Mouse (Mus musculus) heart, embryonic 14.5 days (tissue): ENCODE results near the gene Eif3m. TPM values are rescaled to one million over a fixed set of nuclear protein-coding genes. Genes with fewer than 3 reads are reported as not detected.

Experiments
- ATAC-seq: fragments of 200-750 bp; cut with Nextera tagmentation; 2 replicates; pipeline ENCODE4 v1.8.0; 2017; ENCODE audit warnings: low read depth, moderate TSS enrichment; ENCODE audit not compliant: insufficient number of reproducible peaks, insufficient read depth, low FRiP score
- H3K27ac ChIP-seq, 2 experiments: fragments of 200-500 bp in 1 of 2; fragments of 300-500 bp in 1 of 2; sonication (generic) in 1 of 2; replicated peaks in 1 of 2; 2 replicates each; pipeline ENCODE4 v1.5.1; 2012 to 2014; ENCODE audit warnings: low read depth in 2 of 2, low read length in 2 of 2, control low read depth in 1 of 2, mild to moderate bottlenecking in 1 of 2, mixed read lengths in 1 of 2; ENCODE audit not compliant: control insufficient read depth in 1 of 2, insufficient read depth in 1 of 2
- H3K27me3 ChIP-seq: fragments of 300-500 bp; sonication (generic); 2 replicates; pipeline ENCODE4 v1.6.1; 2014; ENCODE audit warnings: mild to moderate bottlenecking, low read length, control low read depth; ENCODE audit not compliant: control insufficient read depth, insufficient read depth
- H3K36me3 ChIP-seq: fragments of 300-500 bp; sonication (generic); 2 replicates; pipeline ENCODE4 v1.6.1; 2014; ENCODE audit warnings: mild to moderate bottlenecking, control low read depth, low read length, mixed read lengths; ENCODE audit not compliant: control insufficient read depth, insufficient read depth
- H3K4me1 ChIP-seq, 2 experiments: fragments of 200-500 bp in 1 of 2; fragments of 300-500 bp in 1 of 2; sonication (generic) in 1 of 2; 2 replicates each; pipeline ENCODE4 v1.6.1; 2012 to 2014; ENCODE audit warnings: low read length in 2 of 2, control low read depth in 1 of 2, mixed read lengths in 1 of 2; ENCODE audit not compliant: control insufficient read depth in 2 of 2, insufficient read depth in 2 of 2
- H3K4me2 ChIP-seq: fragments of 300-500 bp; sonication (generic); 2 replicates; pipeline ENCODE4 v1.6.1; 2014; ENCODE audit warnings: mild to moderate bottlenecking, low read length
- H3K4me3 ChIP-seq, 2 experiments: fragments of 200-500 bp in 1 of 2; fragments of 300-500 bp in 1 of 2; sonication (generic) in 1 of 2; 2 replicates each; pipeline ENCODE4 v1.5.1; 2012 to 2014; ENCODE audit warnings: low read length in 2 of 2, mild to moderate bottlenecking in 2 of 2, control low read depth in 1 of 2, low read depth in 1 of 2, moderate library complexity in 1 of 2; ENCODE audit not compliant: control insufficient read depth in 1 of 2, insufficient read depth in 1 of 2
- H3K9ac ChIP-seq: fragments of 300-500 bp; sonication (generic); 2 replicates; pipeline ENCODE4 v1.6.1; 2014; ENCODE audit warnings: mild to moderate bottlenecking, low read length
- H3K9me3 ChIP-seq: fragments of 300-500 bp; sonication (generic); 2 replicates; pipeline ENCODE4 v1.6.1; 2016; ENCODE audit warnings: low read length, control low read depth; ENCODE audit not compliant: control insufficient read depth
- WGBS: fragments of 180-500 bp; shearing (Covaris S2); extraction: QIAGEN DNeasy Blood & Tissue Kit; methylation state at CpG from one replicate; pipeline ENCODE4 v1.1.7; 2014; 5-methylcytosine and 5-hydroxymethylcytosine counted together
- polyA plus RNA-seq: library from polyadenylated mRNA; unstranded; fragments of >200 nt; fragmentation: Nextera tagmentation; extraction: Ambion mirVana; gene quantifications from 2 replicates; pipeline ENCODE4 v1.2.1, GENCODE M21; 2014

Eif3m gene
- polyA plus RNA-seq, 1 experiment from 2014 or later, result 243 TPM

- 70% methylated on average over 7 of the region's 7 CpGs for WGBS
Measured at GRCm38 (mm10) chr2:105037956-105038569, 21.2 kb upstream of the Eif3m start.

GRCm38 (mm10) chr2:105036401-105037070 is 19.7 kb upstream of the Eif3m start:
- ATAC-seq, result no peak
- Histone ChIP-seq H3K9ac (no peak overlapping the region), H3K27me3 (no peaks in the 10 kb centered on the region), H3K4me3 (no peak overlapping the region), H3K27ac (no peak overlapping the region), H3K9me3 (no peaks in the 10 kb centered on the region), H3K4me1 (0 out of 4 replicates have a peak, but pooled peaks cover 0 to 3% of the 10 kb centered on the region in 2 experiments), H3K4me2 (no peak overlapping the region), H3K36me3 (no peaks in the 10 kb centered on the region)
- 80% methylated on average over 11 of the region's 11 CpGs for WGBS

More at GRCm38 (mm10) chr2:105037956-105038569, 21.2 kb upstream of the Eif3m start:
- Histone ChIP-seq H3K9ac (no peak overlapping the region), H3K27me3 (no peaks in the 10 kb centered on the region), H3K4me2 (no peak overlapping the region), H3K36me3 (no peaks in the 10 kb centered on the region), H3K27ac (no peak overlapping the region), H3K9me3 (no peaks in the 10 kb centered on the region), H3K4me3 (no peak overlapping the region), H3K4me1 (0 out of 4 replicates have a peak, but pooled peaks cover 0 to 3% of the 10 kb centered on the region in 2 experiments)
- no peak for ATAC-seq

GRCm38 (mm10) chr2:105035985-105036384 is 19.1 kb upstream of the Eif3m start:
- H3K4me1 ChIP-seq, result 0 out of 4 replicates have a peak, but pooled peaks cover 0 to 3% of the 10 kb centered on the region in 2 experiments
- H3K4me2 ChIP-seq, result no peak overlapping the region
- no peaks in the 10 kb centered on the region for H3K27me3 ChIP-seq
- no peak overlapping the region for H3K4me3 ChIP-seq
- H3K9ac ChIP-seq, result no peak overlapping the region
- H3K9me3 ChIP-seq, result no peaks in the 10 kb centered on the region
- H3K36me3 ChIP-seq, result no peaks in the 10 kb centered on the region
- no peak for ATAC-seq
- 52% methylated on average over 11 of the region's 11 CpGs for WGBS
- H3K27ac ChIP-seq, result no peak overlapping the region

- H3K4me3 ChIP-seq, result no peak overlapping the region
- H3K4me1 ChIP-seq, result 0 out of 4 replicates have a peak, but pooled peaks cover 0 to 3% of the 10 kb centered on the region in 2 experiments
- no peak overlapping the region for H3K27ac ChIP-seq
- ATAC-seq, result no peak
- H3K4me2 ChIP-seq, result no peak overlapping the region
- H3K9ac ChIP-seq, result no peak overlapping the region
- no peaks in the 10 kb centered on the region for H3K9me3 ChIP-seq
- 85% methylated on average over 3 of the region's 3 CpGs for WGBS
- no peaks in the 10 kb centered on the region for H3K36me3 ChIP-seq
- H3K27me3 ChIP-seq, result no peaks in the 10 kb centered on the region
Measured at GRCm38 (mm10) chr2:105034084-105034483, 17.2 kb upstream of the Eif3m start.

GRCm38 (mm10) chr2:105030505-105030904 is 13.6 kb upstream of the Eif3m start:
- WGBS, result 84% methylated on average over 5 of the region's 5 CpGs
- H3K36me3 ChIP-seq, result no peaks in the 10 kb centered on the region
- ATAC-seq, result no peak
- no peaks in the 10 kb centered on the region for H3K9me3 ChIP-seq
- no peaks in the 10 kb centered on the region for H3K27me3 ChIP-seq
- no peak overlapping the region for H3K4me2 ChIP-seq
- no peak overlapping the region for H3K27ac ChIP-seq
- H3K4me3 ChIP-seq, result no peak overlapping the region
- H3K9ac ChIP-seq, result no peak overlapping the region
- H3K4me1 ChIP-seq, result no peaks in the 10 kb centered on the region

GRCm38 (mm10) chr2:105028806-105029205 is 11.9 kb upstream of the Eif3m start:
- Histone ChIP-seq H3K4me2 (no peak overlapping the region), H3K4me3 (no peak overlapping the region), H3K9me3 (no peaks in the 10 kb centered on the region), H3K27me3 (no peaks in the 10 kb centered on the region), H3K27ac (no peak overlapping the region), H3K9ac (no peak overlapping the region), H3K4me1 (no peaks in the 10 kb centered on the region; a peak in 1 of 4 replicates), H3K36me3 (no peaks in the 10 kb centered on the region)
- WGBS, result 31% methylated on average over 5 of the region's 5 CpGs
- no peak for ATAC-seq

GRCm38 (mm10) chr2:105026950-105027695 is 10.2 kb upstream of the Eif3m start:
- Histone ChIP-seq H3K36me3 (no peaks in the 10 kb centered on the region), H3K27me3 (no peaks in the 10 kb centered on the region), H3K9me3 (no peaks in the 10 kb centered on the region), H3K27ac (no peak overlapping the region), H3K4me1 (peaks cover 2 to 7% of the 10 kb centered on the region in 2 experiments; a peak in 1 of 4 replicates), H3K9ac (no peak overlapping the region), H3K4me3 (no peak overlapping the region), H3K4me2 (no peak overlapping the region)
- ATAC-seq, result no peak
- 65% methylated on average over 22 of the region's 22 CpGs for WGBS
